Mouse (Mus musculus) retina, postnatal 1 day (tissue): Measurements from ENCODE around the gene Slc44a5.
A peak's percentile ranks its signal among the peaks of the same experiment; 100 is the strongest.
"Not testable (repeated sequence)": the region's sequence is repeated elsewhere in the genome, so short reads cannot be mapped to it uniquely, and the experiment has no call there.

Source experiments
- DNase-seq: peaks from one replicate; pipeline ENCODE4 v3.0.0-alpha.2; 2012

Slc44a5 gene

GRCm38 (mm10) chr3:154111221-154111620 is 138.0 kb downstream of the Slc44a5 start:
- no peak for DNase-seq

- DNase-seq = no peak
Measured at GRCm38 (mm10) chr3:154114991-154115390, 141.8 kb downstream of the Slc44a5 start.

GRCm38 (mm10) chr3:154115478-154115877 is 142.2 kb downstream of the Slc44a5 start:
- no peak for DNase-seq

- no peak for DNase-seq
Measured at GRCm38 (mm10) chr3:154116000-154116399, 142.8 kb downstream of the Slc44a5 start.

GRCm38 (mm10) chr3:154118992-154119603 is 145.9 kb downstream of the Slc44a5 start:
- DNase-seq = no peak

GRCm38 (mm10) chr3:154122531-154122930 is 149.3 kb downstream of the Slc44a5 start:
- no peak for DNase-seq

GRCm38 (mm10) chr3:154124890-154125575 is 151.8 kb downstream of the Slc44a5 start:
- DNase-seq = peak; percentile 79

- DNase-seq = no peak
Measured at GRCm38 (mm10) chr3:154125768-154126376, 152.6 kb downstream of the Slc44a5 start.

- no peak for DNase-seq
Measured at GRCm38 (mm10) chr3:154127246-154127645, 154.0 kb downstream of the Slc44a5 start.

GRCm38 (mm10) chr3:154129036-154129435 is 155.8 kb downstream of the Slc44a5 start:
- peak; percentile 83 for DNase-seq

GRCm38 (mm10) chr3:154130431-154131114 is 157.3 kb downstream of the Slc44a5 start:
- DNase-seq = no peak

GRCm38 (mm10) chr3:154133986-154134385 is 160.8 kb downstream of the Slc44a5 start:
- no peak for DNase-seq

- DNase-seq = no peak
Measured at GRCm38 (mm10) chr3:154134701-154135100, 161.5 kb downstream of the Slc44a5 start.

- DNase-seq = no peak
Measured at GRCm38 (mm10) chr3:154136501-154136900, 163.3 kb downstream of the Slc44a5 start.

GRCm38 (mm10) chr3:154141346-154141745 is 168.1 kb downstream of the Slc44a5 start:
- no peak for DNase-seq

GRCm38 (mm10) chr3:154142618-154143017 is 169.4 kb downstream of the Slc44a5 start:
- no peak for DNase-seq

- DNase-seq = no peak
Measured at GRCm38 (mm10) chr3:154145750-154146149, 172.5 kb downstream of the Slc44a5 start.

GRCm38 (mm10) chr3:154149778-154150177 is 176.5 kb downstream of the Slc44a5 start:
- DNase-seq = no peak

GRCm38 (mm10) chr3:154153541-154153940 is 180.3 kb downstream of the Slc44a5 start:
- DNase-seq = not testable (repeated sequence)

GRCm38 (mm10) chr3:154165882-154166281 is 192.6 kb downstream of the Slc44a5 start:
- DNase-seq = no peak

- peak; percentile 64 for DNase-seq
Measured at GRCm38 (mm10) chr3:154171881-154172592, 198.8 kb downstream of the Slc44a5 start.

- no peak for DNase-seq
Measured at GRCm38 (mm10) chr3:154172593-154172965, 199.3 kb downstream of the Slc44a5 start.

- peak; percentile 60 for DNase-seq
Measured at GRCm38 (mm10) chr3:154173556-154173955, 200.3 kb downstream of the Slc44a5 start.
